Mouse (Mus musculus) kidney, postnatal 4 days (tissue): ENCODE measurements around the gene Snrk.
"Not testable (repeated sequence)": the region's sequence is repeated elsewhere in the genome, so short reads cannot be mapped to it uniquely, and the experiment has no call there.

Experiments
- DNase-seq, 2 experiments: peaks; one replicate each; pipeline ENCODE4 v3.0.0; 2021; ENCODE audit warnings: mixed read lengths in 2 of 2

Snrk gene

DNA sequence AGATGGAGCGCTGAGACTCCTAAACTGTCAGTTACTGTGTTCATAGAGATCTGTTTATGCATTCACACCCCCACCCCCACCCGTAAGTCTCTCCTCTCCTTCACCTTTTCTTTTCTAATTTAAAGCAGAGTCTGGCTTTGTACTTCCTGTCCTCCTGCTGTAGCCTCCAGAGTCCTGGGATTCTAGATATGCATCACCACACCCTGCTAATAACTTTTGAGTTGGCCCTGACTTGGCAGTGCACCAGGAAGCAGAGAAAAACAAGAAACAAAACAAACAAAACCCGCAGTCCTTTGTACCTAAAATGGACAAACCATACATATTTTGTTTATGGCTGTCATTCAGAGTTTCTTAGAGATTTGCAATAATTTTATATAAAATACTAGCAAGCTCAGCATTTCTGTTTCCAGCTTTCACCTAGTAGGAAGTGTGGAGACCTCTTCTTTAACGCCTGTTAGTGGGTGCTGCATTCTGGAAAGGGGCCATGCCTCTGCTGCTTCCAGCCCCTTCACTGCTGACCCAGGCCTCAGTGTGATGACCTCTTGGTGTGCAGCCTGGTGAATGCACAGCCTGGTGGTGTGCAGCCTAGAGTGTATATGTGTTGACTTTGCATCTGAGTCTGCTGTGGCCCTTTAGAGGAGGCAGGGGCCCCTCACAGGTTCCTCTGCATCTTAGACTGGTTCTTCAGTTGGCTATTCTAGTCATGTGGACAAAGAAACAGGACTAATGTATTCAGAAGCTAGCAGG, 29.2 kb downstream of the Snrk start:
- peak in 1 of 2 experiments; percentile 35 for DNase-seq

DNA sequence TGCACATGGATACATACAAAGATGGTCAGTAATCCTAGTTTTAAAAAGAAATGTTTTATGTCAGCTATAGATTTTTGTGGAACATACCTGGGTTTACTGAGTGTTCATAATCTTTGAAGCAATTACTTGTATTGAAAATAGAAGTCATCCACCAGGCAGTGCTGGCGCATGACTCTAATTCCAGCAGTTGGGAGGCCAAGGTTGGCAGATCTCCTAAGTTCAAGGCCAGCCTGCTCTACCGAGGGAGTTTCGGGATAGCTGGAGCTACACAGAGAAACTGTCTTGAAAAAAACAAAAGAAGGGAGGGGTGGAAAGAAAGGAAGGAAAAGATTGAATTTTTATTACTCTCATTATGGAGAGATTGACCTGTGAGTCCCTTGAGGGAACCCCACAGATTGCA, 31.3 kb downstream of the Snrk start:
- DNase-seq = no peak

DNA sequence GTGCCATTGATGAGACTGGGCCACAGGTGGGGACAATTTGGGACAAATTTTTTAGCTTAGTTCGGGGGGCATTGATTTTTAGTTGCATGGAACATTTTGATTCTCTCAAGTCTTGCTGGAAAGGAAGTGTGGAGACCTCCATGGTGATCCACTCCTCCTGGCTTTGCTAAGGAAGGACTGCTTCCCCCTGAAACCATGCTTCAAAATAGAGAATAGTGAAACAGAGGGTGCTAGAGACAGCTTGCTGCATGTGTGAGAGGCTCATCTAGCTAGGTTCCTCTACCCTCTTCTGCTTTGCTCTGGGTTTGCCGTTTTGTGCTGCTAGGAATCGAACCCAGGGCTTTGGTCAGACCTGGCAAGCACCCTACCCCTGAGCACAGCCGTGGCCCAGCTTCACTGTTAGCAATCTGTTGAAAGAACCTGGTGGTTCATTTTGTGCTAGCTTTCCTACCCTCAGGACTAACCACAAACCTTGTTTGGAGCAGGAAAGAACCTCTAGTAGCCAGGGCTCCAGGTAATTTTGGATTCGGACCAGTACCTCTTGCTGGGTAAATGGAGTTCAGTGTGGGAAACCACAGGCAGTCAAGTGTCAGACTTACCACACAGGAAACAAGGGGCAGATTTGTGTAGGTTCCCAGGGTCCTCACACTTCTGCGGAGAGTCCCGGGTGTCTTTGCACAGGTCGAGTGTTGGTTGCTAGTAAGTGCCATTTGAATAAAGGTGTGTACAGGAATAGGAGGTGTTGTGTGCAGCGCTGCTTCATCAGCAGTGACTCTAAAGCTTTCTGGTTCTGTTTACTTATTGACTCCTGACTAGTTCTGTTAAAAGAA, 33.1 kb downstream of the Snrk start:
- DNase-seq = no peak

DNA sequence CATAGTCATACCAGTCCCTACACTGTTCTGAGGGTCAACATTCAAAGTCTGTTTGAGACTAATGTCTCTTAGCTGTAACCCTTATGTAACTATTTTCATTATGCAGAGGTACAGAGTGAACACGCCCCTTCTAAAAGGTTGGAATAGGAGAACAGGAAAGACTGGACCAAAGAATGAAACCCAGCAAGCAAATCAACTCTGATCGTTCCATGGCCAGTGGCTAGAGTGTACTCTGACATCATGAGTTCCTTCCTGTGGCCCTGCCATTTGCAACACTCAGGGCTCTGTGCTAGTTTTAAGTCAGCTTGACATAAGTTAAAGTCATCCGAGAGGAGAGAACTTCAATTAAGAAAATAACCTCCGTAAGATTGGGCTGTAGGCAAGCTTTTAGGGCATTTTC, 35.0 kb downstream of the Snrk start:
- DNase-seq = no peak

DNA sequence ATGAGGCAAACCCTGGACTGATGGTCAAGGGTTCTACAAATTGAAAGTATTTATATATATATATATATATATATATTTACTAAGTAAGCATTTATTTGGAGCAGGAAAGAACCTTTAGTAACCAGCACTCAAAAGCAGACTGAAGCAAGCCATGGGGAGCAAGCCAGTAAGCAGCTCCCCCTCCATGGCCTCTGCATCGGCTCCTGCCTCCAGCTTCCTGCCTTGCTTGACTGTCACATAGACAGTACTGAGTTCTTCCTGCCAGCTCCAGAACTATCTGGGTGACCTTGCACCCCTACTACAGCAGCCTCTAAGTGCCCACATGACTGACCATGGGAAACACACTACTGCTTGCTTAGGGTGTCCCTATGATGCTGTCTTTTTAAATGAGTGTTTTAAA, 35.4 kb downstream of the Snrk start:
- no peak for DNase-seq

DNA sequence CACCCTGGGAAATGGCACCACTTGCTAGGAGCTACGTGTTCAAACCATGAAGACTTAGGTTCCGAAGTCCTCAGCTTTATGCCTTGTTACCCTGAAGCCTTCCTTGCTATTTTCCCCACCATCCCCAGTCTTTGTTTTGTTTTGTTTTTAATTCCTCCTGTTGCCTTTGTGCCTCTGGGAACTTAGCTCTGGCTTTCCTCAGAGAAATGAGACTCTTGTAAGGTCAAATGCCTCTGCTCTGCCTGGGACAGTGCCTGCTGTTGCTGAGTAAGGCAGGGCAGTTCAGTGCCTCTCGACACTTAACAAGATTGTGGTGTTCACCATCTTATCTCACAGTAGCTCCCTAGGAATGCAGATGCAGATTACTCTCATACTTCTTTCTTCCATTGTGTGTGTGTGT, 36.4 kb downstream of the Snrk start:
- no peak for DNase-seq

DNA sequence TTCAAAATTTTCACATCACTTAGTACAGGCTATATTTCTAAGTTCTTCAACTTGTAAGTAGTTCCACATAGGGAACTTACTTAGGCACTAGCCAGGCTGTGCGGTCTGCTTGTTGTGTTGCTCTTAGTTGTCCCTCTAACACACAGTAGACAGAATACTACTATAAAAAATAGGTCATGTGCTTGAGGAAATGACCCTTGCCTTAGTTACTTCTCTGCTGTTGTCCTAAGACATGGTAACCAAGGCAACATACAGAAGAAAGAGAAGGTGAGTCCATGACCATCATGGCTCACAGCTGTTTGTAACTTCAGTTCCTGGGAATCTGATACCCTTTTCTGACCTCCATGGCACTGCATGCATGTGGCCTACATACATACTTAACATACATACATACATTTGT, 38.1 kb downstream of the Snrk start:
- DNase-seq = no peak

DNA sequence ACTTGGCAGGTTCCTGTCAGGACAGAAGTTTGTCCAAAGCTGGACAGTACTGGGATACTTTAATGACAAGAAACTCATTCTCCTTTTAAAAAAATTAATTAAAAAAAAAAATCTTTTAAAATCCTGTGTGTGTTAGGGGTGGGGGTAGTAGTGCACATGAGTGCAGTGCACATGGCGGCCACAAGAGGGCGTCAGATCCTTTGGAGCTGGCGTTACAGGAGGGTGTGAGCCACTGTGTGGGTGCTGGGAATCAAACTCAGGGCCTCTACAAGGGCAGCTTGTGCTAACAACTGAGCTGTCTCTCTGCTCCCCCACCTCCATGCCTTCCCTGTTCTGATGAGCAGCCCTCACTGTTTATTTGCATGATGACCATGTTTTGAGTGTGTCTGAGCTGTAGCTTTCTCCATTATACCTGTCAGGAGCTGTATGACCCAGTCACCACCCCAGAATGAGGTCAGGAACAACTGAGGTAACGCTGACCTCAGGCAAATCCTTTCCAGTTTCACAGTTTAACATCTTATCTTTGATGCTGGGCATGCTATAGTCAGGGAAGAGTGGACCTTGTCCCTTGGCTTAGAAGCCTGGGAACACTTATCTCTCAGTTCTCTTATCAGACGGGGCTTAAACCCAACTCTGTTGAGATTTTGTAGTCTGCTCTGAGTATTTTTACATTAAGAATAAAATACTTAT, 39.5 kb downstream of the Snrk start:
- no peak for DNase-seq

DNA sequence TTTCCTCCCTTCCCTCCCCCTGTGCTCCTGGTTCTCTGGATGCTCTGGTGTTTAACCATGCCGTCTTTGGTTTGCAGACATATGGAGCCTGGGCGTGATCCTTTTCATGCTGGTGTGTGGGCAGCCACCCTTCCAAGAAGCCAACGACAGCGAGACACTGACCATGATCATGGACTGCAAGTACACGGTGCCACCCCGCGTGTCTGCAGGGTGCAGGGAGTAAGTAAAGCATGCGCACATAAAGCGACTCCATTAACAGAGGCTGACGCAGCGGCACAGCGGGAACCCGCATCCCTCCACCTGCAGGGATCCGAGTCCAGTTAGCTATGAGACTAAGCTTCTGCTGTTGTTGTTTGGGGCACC, 40.0 kb downstream of the Snrk start:
- DNase-seq = no peak

DNA sequence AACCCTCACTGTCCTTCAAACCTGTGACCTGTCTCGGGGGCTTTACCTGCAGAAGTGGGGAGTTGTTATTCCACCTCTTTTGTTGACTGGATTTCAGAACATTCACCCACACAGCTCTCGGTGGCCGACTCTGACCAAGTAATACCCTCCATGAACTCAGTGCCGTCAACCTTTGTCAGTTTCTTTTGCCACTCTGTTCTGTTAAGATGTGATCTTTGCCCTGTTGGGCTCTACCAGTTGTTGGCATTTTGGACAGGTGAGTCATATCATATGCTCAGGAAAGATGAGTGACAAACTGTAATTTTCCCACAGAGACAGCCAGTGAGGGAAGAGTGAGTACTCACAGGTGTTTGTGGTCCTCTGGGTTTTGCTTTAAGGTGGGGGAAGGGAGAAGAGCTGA, 47.5 kb downstream of the Snrk start:
- no peak for DNase-seq

DNA sequence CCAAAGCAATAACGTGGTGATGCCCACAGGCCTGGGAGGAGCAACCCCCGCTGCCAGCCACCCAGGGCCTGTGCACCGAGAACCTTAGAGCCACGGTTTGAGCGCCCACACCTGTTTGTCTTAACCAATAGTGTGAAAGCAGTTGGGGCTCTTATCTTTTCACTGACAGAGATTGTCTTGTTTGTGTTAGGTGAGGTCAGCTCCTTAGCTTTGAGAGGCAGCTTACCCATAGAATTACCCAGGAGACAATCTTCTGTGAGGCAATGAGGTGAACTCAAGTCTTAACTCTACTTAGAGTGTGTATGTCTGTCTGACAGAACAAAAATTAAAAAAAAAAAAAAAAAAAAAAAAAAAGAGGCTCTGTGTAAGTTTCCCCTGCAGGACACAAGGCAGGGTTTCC, 50.7 kb downstream of the Snrk start:
- DNase-seq = not testable (repeated sequence)

DNA sequence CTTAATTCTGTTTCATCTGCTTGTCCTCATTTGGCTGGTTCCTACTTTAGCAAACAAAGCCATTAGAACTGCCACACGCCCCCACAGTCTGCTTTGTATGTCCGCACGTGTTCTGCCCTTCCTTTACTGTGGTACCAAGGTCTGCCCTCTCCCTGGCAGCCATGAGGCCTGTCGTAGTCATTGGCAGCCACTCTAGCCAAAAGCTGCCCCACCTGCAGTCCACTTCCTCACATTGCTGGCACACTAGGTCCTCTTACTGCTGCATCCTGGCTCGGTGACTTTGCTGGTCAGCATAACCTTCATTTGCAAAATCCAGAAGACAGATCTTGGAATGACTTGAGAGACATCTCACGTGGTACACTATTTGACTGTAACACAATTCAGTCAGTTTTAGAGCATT, 52.8 kb downstream of the Snrk start:
- no peak for DNase-seq

DNA sequence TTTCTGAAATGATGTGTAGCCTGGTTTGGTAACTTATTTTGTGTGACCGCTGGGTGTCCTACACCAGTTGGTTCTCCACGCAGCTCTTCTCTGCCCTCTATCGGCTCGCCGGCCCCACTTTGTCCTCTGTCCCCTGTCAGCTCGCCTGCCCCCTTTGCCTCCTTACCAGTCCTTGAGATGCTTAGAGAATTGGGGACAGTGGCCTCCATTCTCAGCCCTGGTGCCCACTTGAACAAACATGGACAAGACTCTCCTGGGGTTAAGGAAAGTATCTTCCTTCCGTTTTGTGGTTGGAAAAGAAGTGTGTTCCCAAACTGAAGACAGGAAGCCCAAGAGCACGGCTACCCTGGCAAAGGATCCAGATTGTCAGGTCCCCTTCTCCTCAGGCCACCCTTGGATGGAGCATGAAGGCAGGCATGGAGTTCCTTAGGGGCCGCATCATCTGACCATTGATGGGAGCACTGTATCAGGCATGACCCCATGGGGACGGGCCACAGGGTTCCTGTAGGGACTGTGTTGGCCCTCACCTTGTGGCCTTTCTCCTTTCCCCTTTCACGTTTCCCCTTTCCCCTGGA, 55.6 kb downstream of the Snrk start:
- no peak for DNase-seq

DNA sequence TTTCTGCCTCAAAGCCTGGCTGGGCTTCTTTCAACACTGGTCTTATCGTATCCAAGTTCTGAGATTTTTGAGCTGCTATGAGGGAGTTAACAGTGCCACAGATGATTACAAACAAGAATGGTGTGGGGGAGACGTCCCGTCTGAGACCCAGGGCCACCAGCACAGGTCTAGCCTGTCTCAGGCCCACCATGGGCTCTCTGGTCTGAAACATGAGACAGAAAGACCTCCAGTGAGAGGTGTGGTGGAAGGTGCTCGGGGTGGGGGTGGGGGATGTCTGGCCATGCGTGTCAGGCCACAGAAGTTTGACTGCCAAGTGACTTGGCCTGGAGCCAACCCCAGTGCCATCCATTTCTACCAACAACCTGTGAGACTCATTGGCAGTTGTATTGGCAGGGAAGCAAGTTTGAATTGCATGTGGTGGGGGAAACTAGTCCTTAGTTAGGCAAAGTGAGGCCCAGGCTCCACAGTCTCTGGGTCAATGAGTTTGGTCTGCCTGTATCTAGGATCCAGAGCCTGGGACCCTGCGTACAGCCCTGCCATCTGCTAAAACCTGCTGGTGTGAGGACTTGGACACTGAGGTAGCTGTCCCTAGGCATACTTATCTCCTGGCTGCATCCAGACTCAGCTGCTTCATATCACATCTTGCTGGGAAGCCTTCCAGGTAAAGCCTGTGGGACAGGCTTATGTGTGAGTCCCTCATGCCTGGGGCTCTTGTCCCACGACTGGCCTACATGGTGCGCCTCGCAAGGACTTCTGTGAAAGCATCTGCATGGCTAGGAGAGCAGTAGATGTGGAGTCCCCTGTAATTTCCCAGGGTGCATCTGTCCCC, 56.6 kb downstream of the Snrk start:
- peak; percentile 62 to 75 for DNase-seq

DNA sequence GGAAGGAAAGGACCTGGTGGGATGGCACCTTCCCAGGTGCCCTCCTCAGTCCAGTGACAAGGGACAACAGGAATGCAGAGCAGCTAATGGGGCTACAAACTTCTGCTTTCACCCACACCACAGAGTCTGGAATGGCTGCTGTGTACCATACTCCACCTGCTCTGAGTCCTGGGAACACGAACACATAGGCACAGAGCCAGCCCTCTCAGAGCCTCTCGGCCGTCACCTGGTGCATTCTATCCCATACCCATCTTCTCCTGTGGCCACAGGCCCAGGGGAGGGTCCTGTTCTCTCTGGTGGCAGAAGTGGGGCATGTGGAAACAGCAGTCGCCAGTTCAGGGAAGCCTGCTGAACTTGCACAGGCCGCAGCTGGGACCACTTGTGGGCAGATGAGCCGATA, 57.7 kb downstream of the Snrk start:
- DNase-seq = no peak

DNA sequence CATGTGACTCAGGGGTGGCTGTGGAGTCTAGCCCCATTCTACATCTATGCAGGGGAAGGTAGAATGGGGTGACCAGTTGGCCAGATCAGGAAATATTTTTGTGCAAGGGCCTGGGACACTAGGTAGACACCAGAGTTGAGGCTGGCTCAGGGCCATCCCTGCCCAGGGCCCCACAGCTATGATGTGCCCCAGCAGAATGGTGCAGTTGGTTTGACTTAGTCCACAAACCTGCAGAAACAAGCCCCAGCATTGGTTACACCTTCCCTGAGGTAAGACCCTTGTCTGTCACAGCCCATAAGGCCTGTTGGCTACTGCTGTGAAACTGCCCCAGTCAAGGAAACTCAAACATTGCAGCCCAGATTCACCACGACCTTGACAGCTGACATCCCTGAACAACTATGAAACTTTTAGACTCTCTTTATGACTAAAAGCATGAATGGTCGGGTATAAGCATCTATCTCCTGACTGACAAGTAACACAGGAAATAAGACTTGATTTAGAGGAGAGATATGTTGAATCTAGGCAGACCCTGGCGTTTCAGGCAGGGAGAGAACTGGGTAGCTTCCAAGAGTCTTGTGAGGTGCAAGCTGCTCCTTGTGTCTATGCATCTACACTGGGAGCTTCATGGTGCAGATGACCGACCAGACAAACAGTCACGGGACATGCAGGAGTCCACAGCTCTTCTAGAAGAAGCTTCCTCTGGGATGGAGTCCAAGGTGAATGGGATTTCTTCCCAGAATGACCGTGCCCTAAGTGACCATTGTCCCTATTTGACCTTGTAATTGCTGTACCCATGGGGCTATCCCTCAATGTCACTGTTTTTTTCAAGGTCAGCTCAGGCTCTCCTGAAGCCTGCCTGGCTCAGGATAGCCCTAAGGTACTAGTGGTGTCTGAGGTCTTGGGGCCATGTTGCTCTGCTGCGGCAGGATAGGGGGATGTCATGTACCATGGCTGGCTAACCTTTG, 60.5 kb downstream of the Snrk start:
- no peak for DNase-seq

DNA sequence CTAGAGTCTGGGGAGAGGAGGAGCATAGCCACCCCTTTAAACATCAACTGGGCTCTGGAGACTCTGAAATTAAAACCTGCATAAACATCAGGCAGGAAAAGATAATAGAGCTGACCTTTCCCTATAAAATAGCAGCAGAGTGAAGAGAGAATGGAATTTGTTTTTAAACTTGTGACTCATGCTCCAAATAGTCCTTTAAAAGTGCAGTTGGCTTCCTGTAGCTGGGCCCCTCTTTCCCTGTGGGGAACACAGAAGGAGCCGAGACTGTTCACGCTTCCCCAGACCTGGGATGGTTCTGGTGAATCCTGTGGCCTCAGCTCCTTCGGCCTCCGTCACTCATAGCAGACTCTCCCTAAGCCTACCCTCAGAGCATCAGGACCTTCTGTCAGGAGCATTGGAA, 61.4 kb downstream of the Snrk start:
- no peak for DNase-seq

DNA sequence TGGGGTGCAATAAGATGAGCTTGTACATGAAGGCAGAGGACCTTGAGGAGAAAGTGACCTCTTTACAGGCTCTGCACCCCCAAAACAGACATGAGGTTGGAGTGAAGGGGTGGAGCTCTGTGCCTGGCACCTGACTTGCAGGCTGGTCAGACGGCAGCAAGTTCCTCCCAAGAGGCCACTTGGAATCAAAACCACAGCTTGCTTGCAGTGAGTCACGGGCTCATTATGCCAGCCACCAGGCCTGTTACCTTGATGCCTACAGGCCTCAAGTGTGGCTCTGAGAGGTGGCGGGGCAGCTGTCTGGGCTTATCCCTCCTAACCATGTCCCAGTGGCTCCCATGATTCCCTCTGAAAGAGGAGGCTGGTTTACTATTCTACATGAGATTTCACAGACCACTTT, 63.0 kb downstream of the Snrk start:
- no peak for DNase-seq

DNA sequence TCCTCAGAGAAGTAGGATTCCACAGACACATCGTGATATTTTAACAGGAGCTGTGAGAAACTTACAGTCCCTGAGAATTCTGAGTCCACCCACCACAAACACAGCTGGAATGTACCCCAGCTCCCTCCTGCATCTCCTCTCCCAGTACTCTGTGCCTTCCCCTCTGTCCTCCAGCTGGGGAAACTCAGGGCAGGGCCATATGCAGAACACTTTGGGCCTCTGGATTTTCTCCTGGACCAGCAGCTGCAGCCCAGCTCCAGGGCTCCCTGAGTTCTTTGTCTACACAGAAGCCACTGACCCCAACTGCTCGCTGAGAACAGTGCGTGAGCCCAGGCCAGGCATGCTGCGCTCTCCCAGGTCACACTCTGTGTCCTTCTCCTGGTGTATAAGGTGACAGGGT, 66.0 kb downstream of the Snrk start:
- DNase-seq = peak in 1 of 2 experiments; percentile 39

DNA sequence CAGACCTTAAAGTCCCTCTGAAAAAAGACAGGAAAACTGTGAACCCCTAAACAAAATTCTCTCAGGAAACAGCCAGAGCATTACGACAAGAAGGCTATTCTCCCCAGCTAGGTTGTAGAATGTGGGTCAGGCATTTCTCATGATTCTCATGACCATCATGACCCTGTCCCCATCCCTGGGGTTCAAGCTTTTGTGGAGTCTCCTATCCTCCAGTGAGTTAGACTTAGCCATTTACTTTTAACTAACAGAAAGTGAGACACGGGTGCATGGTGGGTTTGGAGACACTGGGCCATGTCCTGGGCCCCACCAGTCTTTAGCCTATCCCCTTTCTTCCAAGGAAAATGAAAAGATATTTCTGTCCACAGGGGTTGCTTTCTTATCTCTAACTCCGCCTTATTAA, 67.3 kb downstream of the Snrk start:
- no peak for DNase-seq

DNA sequence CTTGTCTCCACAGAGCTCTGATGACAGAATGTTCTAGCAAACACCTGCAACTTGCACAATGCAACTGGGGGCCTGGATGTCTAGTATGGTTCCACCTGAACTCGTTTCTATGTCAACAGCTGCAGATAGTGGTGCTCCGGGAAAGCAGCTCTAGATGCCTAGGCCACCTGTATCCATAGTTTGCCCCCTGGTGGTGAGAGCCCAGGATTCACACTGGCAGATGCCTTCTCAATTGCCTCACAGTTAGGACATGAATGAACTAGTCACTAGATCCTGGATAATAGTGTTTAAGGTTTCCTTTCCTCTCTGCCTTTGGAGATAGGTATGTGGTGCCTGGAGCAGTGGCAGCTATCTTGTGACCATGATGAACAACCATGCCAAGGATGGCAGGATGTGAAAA, 68.0 kb downstream of the Snrk start:
- peak; percentile 87 to 90 for DNase-seq
